Mouse (Mus musculus) lung, postnatal 4 days (tissue): ENCODE measurements around the gene Gas6.

Source experiments
- DNase-seq, 2 experiments: peaks; one replicate each; pipeline ENCODE4 v3.0.0; 2021

Gene Gas6

GRCm38 (mm10) chr8:13504894-13505674, 10.8 kb upstream of the Gas6 start:
- no peak for DNase-seq

- DNase-seq, result peak in 1 of 2 experiments; percentile 31
Observed at GRCm38 (mm10) chr8:13503936-13504606, 9.8 kb upstream of the Gas6 start.

GRCm38 (mm10) chr8:13501221-13501620, 6.9 kb upstream of the Gas6 start:
- DNase-seq, result no peak

- DNase-seq, result peak; percentile 44 to 63
Observed at GRCm38 (mm10) chr8:13493011-13493410, 1.3 kb downstream of the Gas6 start.

- DNase-seq, result peak; percentile 67 to 85
Observed at GRCm38 (mm10) chr8:13492198-13492995, 1.9 kb downstream of the Gas6 start.

GRCm38 (mm10) chr8:13491491-13492010, 2.7 kb downstream of the Gas6 start:
- no peak for DNase-seq

GRCm38 (mm10) chr8:13489986-13490910, 4.0 kb downstream of the Gas6 start:
- DNase-seq, result peak in 1 of 2 experiments; percentile 53

GRCm38 (mm10) chr8:13489351-13489750, 4.9 kb downstream of the Gas6 start:
- DNase-seq, result no peak

GRCm38 (mm10) chr8:13483191-13483590, 11.1 kb downstream of the Gas6 start:
- DNase-seq, result no peak

- DNase-seq, result no peak
Observed at GRCm38 (mm10) chr8:13482101-13482801, 12.0 kb downstream of the Gas6 start.

GRCm38 (mm10) chr8:13481596-13481995, 12.7 kb downstream of the Gas6 start:
- DNase-seq, result no peak

GRCm38 (mm10) chr8:13481089-13481554, 13.2 kb downstream of the Gas6 start:
- peak in 1 of 2 experiments; percentile 79 for DNase-seq

- no peak for DNase-seq
Observed at GRCm38 (mm10) chr8:13475892-13476291, 18.4 kb downstream of the Gas6 start.

- peak; percentile 41 to 58 for DNase-seq
Observed at GRCm38 (mm10) chr8:13472284-13472683, 22.0 kb downstream of the Gas6 start.

GRCm38 (mm10) chr8:13471484-13471883, 22.8 kb downstream of the Gas6 start:
- no peak for DNase-seq

GRCm38 (mm10) chr8:13468737-13469136, 25.6 kb downstream of the Gas6 start:
- DNase-seq, result peak in 1 of 2 experiments; percentile 75

GRCm38 (mm10) chr8:13466989-13467388, 27.3 kb downstream of the Gas6 start:
- no peak for DNase-seq

GRCm38 (mm10) chr8:13465324-13465723, 29.0 kb downstream of the Gas6 start:
- no peak for DNase-seq

- peak; percentile 84 to 88 for DNase-seq
Observed at GRCm38 (mm10) chr8:13462392-13462791, 31.9 kb downstream of the Gas6 start.

- DNase-seq, result peak; percentile 74 to 80
Observed at GRCm38 (mm10) chr8:13461843-13462242, 32.4 kb downstream of the Gas6 start.
